Mouse (Mus musculus) embryonic fibroblast, embryonic 13.5 days (primary cell): ENCODE measurements around the gene Ctrc.

Experiments
- CTCF ChIP-seq: IDR thresholded peaks from 2 replicates; pipeline ENCODE4 v1.5.1; 2011; ENCODE audit warnings: mild to moderate bottlenecking, control low read depth, low read length, moderate library complexity, borderline replicate concordance; ENCODE audit not compliant: insufficient read depth
- POLR2A ChIP-seq: IDR thresholded peaks from 2 replicates; pipeline ENCODE4 v1.6.1; 2011; ENCODE audit warnings: low read depth, mild to moderate bottlenecking, control low read depth, low read length, moderate library complexity

DNA sequence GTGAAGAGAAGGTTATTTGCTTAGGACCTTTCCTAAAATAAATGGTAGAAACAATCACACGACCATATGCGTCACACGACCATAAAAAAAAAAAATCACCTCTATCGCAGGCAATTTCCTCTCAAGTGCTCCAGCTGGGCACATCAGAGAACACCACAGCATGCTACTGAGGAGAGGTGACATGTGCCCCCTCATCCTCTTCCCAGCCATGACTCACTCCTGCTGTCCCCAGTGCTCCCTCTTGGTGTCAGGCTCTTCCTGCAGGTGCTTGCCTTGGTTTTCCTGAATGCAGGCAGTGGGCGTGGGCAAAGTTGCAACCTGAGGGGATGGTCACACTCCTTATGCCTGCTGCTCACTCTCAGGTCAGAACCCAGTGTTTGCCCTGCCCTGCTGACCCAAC, 61.3 kb downstream of the Ctrc start:
- TF ChIP-seq POLR2A (no peak), CTCF (no peak)
